Mouse (Mus musculus) CD8-positive naive resting alpha-beta T cell, adult 2 months (primary cell): ENCODE data around the gene Gm10337.

Source experiments
- DNase-seq, 2 experiments: peaks; one replicate each; pipeline ENCODE4 v3.0.0; 2022; ENCODE audit warnings: low read depth in 2 of 2, low spot score in 2 of 2

The Gm10337 gene

DNA sequence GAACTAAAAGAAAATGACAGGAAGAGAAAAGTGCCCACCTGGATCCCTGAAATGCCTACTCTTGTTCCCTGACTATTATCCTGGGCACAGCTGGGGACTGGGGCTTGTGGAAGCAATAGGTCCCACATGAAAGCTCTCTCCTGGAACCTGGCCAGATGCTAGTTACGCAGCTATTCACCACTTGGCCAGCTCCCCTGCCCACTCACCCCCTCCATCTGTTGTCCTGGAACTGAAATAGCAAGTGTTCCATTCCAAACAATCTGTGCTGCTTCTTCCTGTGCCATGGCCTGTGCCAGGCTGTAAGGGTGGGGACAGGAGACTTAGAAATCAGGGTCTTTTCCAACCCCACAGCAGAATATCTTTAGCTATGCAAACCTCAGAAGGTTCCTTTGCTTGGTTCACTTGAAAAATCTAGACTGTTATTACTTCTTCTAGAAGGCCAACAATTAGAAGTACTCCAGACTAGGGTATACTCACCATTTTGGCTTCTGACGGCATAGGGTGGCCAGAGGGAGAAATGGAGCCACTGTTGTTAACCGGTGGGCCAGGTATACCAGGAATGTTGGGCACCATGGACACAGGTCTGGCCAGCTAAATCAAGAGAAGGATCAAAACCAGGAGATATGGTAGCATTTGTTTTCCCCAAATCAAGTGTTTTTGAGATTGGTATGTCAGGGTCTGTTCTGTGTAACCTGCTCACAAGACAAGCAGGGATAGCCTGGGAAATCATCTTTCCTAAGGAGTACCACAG is 43.3 kb downstream of the Gm10337 start:
- no peak for DNase-seq

DNA sequence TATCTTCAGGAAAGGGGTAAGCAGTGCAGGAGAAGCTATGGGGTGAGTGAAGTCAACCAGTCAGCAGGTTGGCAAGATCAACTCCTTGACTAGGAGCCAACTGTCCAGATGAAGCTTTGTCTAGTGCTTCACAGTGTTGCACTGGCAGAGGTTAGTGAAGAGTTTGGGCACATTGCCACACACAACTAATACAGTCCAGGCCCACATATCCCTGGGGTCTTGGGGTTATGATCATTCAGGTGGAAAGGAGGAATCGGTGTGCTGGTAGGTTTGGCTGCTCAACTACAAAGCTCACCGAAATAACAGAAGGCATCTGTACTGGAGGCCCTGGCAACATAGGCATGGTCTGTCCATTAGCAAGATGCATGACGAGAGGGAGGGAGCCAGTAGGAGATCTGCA is 44.0 kb downstream of the Gm10337 start:
- DNase-seq = no peak

- no peak for DNase-seq
Observed at GRCm38 (mm10) chr15:102552599-102552998, 49.1 kb downstream of the Gm10337 start.
